Mouse (Mus musculus) gastrocnemius, postnatal 36 days (tissue): ENCODE measurements around the gene Itga2. TPM values are rescaled to one million over a fixed set of nuclear protein-coding genes. Genes with fewer than 3 reads are reported as not detected.

ENCODE experiments used
- DNase-seq, 2 experiments: peaks; one replicate each; pipeline ENCODE4 v3.0.0; 2022
- intact Hi-C: fragments of 180-260 bp; cut with DNase I; formaldehyde crosslinking; loops from one replicate; pipeline ENCODE4 v1.15.1; 2025
- long read RNA-seq, 2 experiments: library from polyadenylated mRNA; stranded (forward); transcript quantifications; one replicate each; pipeline ENCODE4 v2.0.0; 2021
- total RNA-seq, 2 experiments: library from RNA; stranded (reverse); gene quantifications; 2 replicates each; pipeline ENCODE4 v1.2.3; 2021

Itga2 gene
- total RNA-seq, result under 1 TPM; 0.74 to 0.79 TPM
- long read RNA-seq, experiment 1, result 0 reads
- long read RNA-seq, experiment 2, partial matches to known transcripts, result 0 of 1 reads
- long read RNA-seq, experiment 2, other reads (novel, unspliced or antisense), result 1 of 1 reads

GRCm38 (mm10) chr13:114931775-114932294 lies at the start of gene Itga2:
Gene Itga2, minus strand, starts transcription at chr13:114932100.
- DNase-seq, result peak; percentile 60 to 63
- intact Hi-C loops, result loop anchor here (5.0 kb wide), 1 partner anchor 100 kb away; no protein-coding TSS in a partner anchor

- intact Hi-C loops, result no loop called here
- DNase-seq, result no peak
Observed at GRCm38 (mm10) chr13:114980831-114981419, 49.0 kb upstream of the Itga2 start.

GRCm38 (mm10) chr13:114974484-114975042 lies 42.7 kb upstream of the Itga2 start:
- DNase-seq, result no peak
- intact Hi-C loops, result no loop called here

- DNase-seq, result no peak
Observed at GRCm38 (mm10) chr13:114971905-114972304, 40.0 kb upstream of the Itga2 start.

GRCm38 (mm10) chr13:114964233-114964632 lies 32.3 kb upstream of the Itga2 start:
- intact Hi-C loops, result loop anchor here (2.0 kb wide), 1 partner anchor 133 kb away; no protein-coding TSS in a partner anchor
- peak; percentile 72 to 79 for DNase-seq

More at GRCm38 (mm10) chr13:114971905-114972304, 40.0 kb upstream of the Itga2 start:
- intact Hi-C loops, result no loop called here

GRCm38 (mm10) chr13:114954516-114954915 lies 22.6 kb upstream of the Itga2 start:
- intact Hi-C loops, result no loop called here
- no peak for DNase-seq

- intact Hi-C loops, result loop anchor here (5.0 kb wide), 1 partner anchor 101 kb away; no protein-coding TSS in a partner anchor
- DNase-seq, result no peak
Observed at GRCm38 (mm10) chr13:114933541-114933940, 1.6 kb upstream of the Itga2 start.

GRCm38 (mm10) chr13:114930996-114931649 lies 777 bp downstream of the Itga2 start:
- intact Hi-C loops, result loop anchor here (5.0 kb wide), 1 partner anchor 99 kb away; no protein-coding TSS in a partner anchor
- DNase-seq, result no peak

- intact Hi-C loops, result no loop called here
Observed at GRCm38 (mm10) chr13:114924785-114925184, 7.1 kb downstream of the Itga2 start.

GRCm38 (mm10) chr13:114923331-114923730 lies 8.6 kb downstream of the Itga2 start:
- intact Hi-C loops, result no loop called here
- no peak for DNase-seq

More at GRCm38 (mm10) chr13:114924785-114925184, 7.1 kb downstream of the Itga2 start:
- no peak for DNase-seq

GRCm38 (mm10) chr13:114915767-114916166 lies 16.1 kb downstream of the Itga2 start:
- no peak for DNase-seq
- intact Hi-C loops, result no loop called here

GRCm38 (mm10) chr13:114914963-114915362 lies 16.9 kb downstream of the Itga2 start:
- DNase-seq, result no peak
- intact Hi-C loops, result no loop called here

- DNase-seq, result no peak
- intact Hi-C loops, result no loop called here
Observed at GRCm38 (mm10) chr13:114914559-114914958, 17.3 kb downstream of the Itga2 start.

- intact Hi-C loops, result no loop called here
- DNase-seq, result no peak
Observed at GRCm38 (mm10) chr13:114910629-114911028, 21.3 kb downstream of the Itga2 start.

GRCm38 (mm10) chr13:114909514-114909913 lies 22.4 kb downstream of the Itga2 start:
- intact Hi-C loops, result no loop called here

GRCm38 (mm10) chr13:114907876-114908275 lies 24.0 kb downstream of the Itga2 start:
- intact Hi-C loops, result no loop called here

More at GRCm38 (mm10) chr13:114909514-114909913, 22.4 kb downstream of the Itga2 start:
- no peak for DNase-seq

GRCm38 (mm10) chr13:114896751-114897386 lies 35.0 kb downstream of the Itga2 start:
- intact Hi-C loops, result no loop called here
- peak; percentile 33 to 36 for DNase-seq

More at GRCm38 (mm10) chr13:114907876-114908275, 24.0 kb downstream of the Itga2 start:
- DNase-seq, result no peak

GRCm38 (mm10) chr13:114895896-114896295 lies 36.0 kb downstream of the Itga2 start:
- no peak for DNase-seq
- intact Hi-C loops, result no loop called here

- no peak for DNase-seq
- intact Hi-C loops, result no loop called here
Observed at GRCm38 (mm10) chr13:114894718-114895117, 37.2 kb downstream of the Itga2 start.

- intact Hi-C loops, result no loop called here
- no peak for DNase-seq
Observed at GRCm38 (mm10) chr13:114891655-114892054, 40.2 kb downstream of the Itga2 start.
